Mouse (Mus musculus): Measurements from ENCODE around the gene Kcnk18.

DNA sequence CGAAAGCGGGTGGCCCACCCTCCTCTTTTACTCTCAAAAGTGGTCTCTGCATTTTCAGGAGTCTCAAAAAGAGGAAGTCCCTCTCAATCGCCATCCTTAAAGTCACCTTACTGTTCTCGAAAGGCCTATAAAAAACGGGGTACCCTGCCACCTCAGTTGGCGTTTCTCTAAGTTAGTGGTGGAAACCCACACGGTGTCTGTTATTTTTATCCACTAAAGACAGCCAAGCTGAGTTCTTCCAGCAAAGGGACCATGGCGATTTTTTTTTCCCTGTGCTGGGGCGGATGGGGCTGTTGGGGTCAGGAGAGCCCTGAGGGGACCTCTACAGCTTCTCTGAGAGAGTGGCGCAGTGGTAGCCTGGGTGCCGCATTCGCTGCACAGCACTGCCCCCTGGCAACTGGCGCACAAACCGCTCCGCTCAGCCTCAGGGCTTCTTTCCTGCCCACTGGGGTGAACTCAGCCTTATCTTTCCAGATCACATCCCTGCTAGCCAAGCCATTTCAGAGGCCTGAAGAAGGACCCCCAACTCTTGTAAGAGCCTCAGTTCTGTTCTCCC is 22.8 kb upstream of the Kcnk18 start:
- TF ChIP-seq CTCF (IDR thresholded peaks at IDR 0.05; ENCODE audit: control insufficient read depth, insufficient read depth, insufficient read length) (peak; percentile 63), MAX (IDR thresholded peaks at IDR 0.05) (no peak)
